In the genomic region with DNA sequence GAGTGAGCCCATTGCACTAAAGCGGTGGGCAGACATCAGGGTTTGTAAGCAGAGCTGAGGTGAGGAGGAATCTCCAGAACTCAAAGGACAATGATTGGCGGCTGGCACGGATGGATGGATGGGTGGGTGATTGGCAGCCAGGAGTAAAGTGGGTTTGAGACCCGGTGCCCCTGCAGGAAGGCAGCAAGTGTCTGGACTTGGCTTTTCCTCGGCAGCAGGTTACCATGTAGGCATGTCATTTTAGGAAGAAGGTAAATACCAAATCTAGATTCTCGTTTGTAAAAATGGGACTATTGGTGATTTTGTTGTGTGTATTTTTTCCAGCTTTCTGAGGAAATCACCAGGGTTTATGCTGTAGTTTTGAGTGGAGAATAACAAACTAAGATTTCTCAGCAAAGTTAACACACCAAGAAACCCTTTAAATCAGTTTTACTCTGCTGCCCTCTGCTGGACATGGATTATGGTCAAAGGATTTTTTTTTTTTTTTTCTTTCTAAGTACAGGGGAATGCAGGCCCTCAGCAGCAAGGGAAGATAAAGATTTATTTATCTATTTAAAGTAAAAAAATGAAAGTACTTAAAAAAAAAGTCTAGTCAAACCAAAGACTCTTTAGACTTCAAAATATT, we compare ENCODE assay signal across 9 mouse cellular contexts.
DNase-seq lines count a peak whose midpoint lies in the region; ATAC-seq and TF ChIP-seq lines count a peak whose summit lies in the region.
"Had no signal": no experiment of that assay in that cellular context is flagged by ENCODE, and none has a peak within 500 bp of the region (broad histone marks: within the 10 kb centered on the region; RNA-seq: fewer than 3 reads in every experiment).

No protein-coding gene starts in this region.

- no peak overlapping the region for H3K4me2 ChIP-seq in liver, embryonic 12.5 days
- H3K4me2 ChIP-seq in liver, embryonic 14.5 days (ENCODE audit: low read depth), result no peak overlapping the region
- H3K4me2 ChIP-seq: heart, embryonic 15.5 days had no signal

- TF ChIP-seq CTCF in liver, embryonic 14.5 days (IDR thresholded peaks at IDR 0.05; ENCODE audit: low read depth), result peak; percentile 70

- no peak overlapping the region for H3K27ac ChIP-seq in liver, embryonic 12.5 days
- no peak overlapping the region for H3K27ac ChIP-seq in liver, embryonic 14.5 days
- H3K27ac ChIP-seq: heart, embryonic 15.5 days had no signal

- 52% methylated on average over 6 of the region's 6 CpGs for WGBS in liver, embryonic 12.5 days (ENCODE audit: insufficient replicate concordance)
- 55% methylated on average over 6 of the region's 6 CpGs for WGBS in liver, embryonic 14.5 days (ENCODE audit: insufficient replicate concordance)

- H3K9me3 ChIP-seq in liver, embryonic 12.5 days (replicated peaks), result 0 out of 2 replicates have a peak, but pooled peaks cover 5% of the 10 kb centered on the region
- no peaks in the 10 kb centered on the region for H3K9me3 ChIP-seq in liver, embryonic 14.5 days (ENCODE audit: control insufficient read depth, low read length)

- ATAC-seq in liver, embryonic 12.5 days, result no peak
- no peak for ATAC-seq in liver, embryonic 14.5 days (ENCODE audit: insufficient read depth)

- H3K36me3 ChIP-seq in liver, embryonic 12.5 days, result peaks cover 3% of the 10 kb centered on the region; the same call in 1 of the 2 replicates
- H3K36me3 ChIP-seq in liver, embryonic 14.5 days (replicated peaks; ENCODE audit: control insufficient read depth, insufficient read depth, low read depth), result no peaks in the 10 kb centered on the region; the same call in 1 of the 2 replicates

- no peak overlapping the region for H3K4me3 ChIP-seq in liver, embryonic 12.5 days
- H3K4me3 ChIP-seq in liver, embryonic 14.5 days (ENCODE audit: insufficient read depth in 1 of 2, low read depth in 2 of 2, low read length in 2 of 2), result no peak overlapping the region
- H3K4me3 ChIP-seq: heart, embryonic 15.5 days had no signal

- H3K27me3 ChIP-seq in liver, embryonic 12.5 days (replicated peaks), result no peaks in the 10 kb centered on the region
- H3K27me3 ChIP-seq in liver, embryonic 14.5 days (ENCODE audit: control insufficient read depth, insufficient read depth, low read length), result no peaks in the 10 kb centered on the region
- H3K27me3 ChIP-seq: heart, embryonic 15.5 days had no signal

- DNase-seq in cerebellum, adult 11 months, result peak; percentile 18
- no peak for DNase-seq in cerebellum, adult 9-11 months
- DNase-seq in liver (peak; percentile 53), adipocyte (ENCODE audit: low spot score) (peak; percentile 84)
- peak; percentile 47 for DNase-seq in fibroblast of lung, adult 2 months (ENCODE audit: low read depth)
- peak; percentile 57 to 71 (median 63) for DNase-seq in liver, embryonic 14.5 days (ENCODE audit: low read depth in 3 of 3, low spot score in 3 of 3)
- peak; percentile 31 to 64 for DNase-seq in spleen, postnatal 36 days (ENCODE audit: low spot score in 2 of 2)

- H3K4me1 ChIP-seq in liver, embryonic 12.5 days, result peaks cover 29% of the 10 kb centered on the region
- H3K4me1 ChIP-seq in liver, embryonic 14.5 days (replicated peaks; ENCODE audit: control insufficient read depth in 2 of 2, insufficient read depth in 2 of 2, low read length in 1 of 2), result peaks cover 19 to 23% of the 10 kb centered on the region in 2 experiments
- H3K4me1 ChIP-seq: heart, embryonic 15.5 days had no signal

- H3K9ac ChIP-seq in liver, embryonic 12.5 days, result no peak overlapping the region
- no peak overlapping the region for H3K9ac ChIP-seq in liver, embryonic 14.5 days (replicated peaks)
- H3K9ac ChIP-seq: heart, embryonic 15.5 days had no signal

- TF ChIP-seq EP300 in liver, embryonic 14.5 days (IDR thresholded peaks at IDR 0.05; ENCODE audit: low read depth), result no peak
